Mouse (Mus musculus) olfactory bulb, adult 2 months (tissue): ENCODE measurements around the gene LTO1.

Experiments
- CTCF ChIP-seq: fragments of 200-500 bp; IDR thresholded peaks from 2 replicates; pipeline ENCODE4 v1.5.1; 2012; ENCODE audit warnings: low read depth, mild to moderate bottlenecking, low read length, moderate library complexity; ENCODE audit not compliant: insufficient read depth
- POLR2A ChIP-seq: fragments of 200-500 bp; IDR thresholded peaks from 2 replicates; pipeline ENCODE4 v1.6.1; 2012; ENCODE audit warnings: mild to moderate bottlenecking, low read depth, low read length, moderate library complexity; ENCODE audit not compliant: insufficient read depth

- no peak for TF ChIP-seq CTCF
- TF ChIP-seq POLR2A = no peak
These were observed 49.4 kb downstream of the LTO1 start for GRCm38 (mm10) chr7:144964316-144964715.
